Comparison of ENCODE assay signal across 21 mouse cellular contexts in the genomic region with DNA sequence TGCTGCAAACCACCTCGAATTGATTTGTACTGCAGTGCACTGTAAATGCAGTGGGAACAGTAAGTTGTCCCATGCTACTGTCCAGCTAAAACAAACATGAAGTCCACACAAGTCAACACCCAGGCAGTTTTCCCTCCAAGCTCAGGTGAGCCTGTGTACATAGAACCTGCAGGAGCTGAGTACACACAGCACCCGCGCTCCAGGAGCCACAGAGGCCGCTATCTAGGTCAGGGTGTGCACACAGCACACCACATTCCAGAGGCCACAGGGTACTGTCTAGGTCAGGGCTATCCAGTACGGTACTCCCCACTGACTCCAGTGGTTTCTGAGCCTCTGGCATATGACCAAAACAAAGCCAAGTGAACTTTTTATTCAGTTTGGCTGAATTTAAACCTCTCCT. TPM values are rescaled to one million over a fixed set of nuclear protein-coding genes. Genes with fewer than 3 reads are reported as not detected.
A peak's percentile ranks its signal among the peaks of the same experiment; 100 is the strongest.
DNase-seq lines count a peak whose midpoint lies in the region; ATAC-seq and TF ChIP-seq lines count a peak whose summit lies in the region.
"Had no signal": no experiment of that assay in that cellular context is flagged by ENCODE, and none has a peak within 500 bp of the region (broad histone marks: within the 10 kb centered on the region; RNA-seq: fewer than 3 reads in every experiment).

No protein-coding gene starts in this region.

- H3K36me3 ChIP-seq in lung, postnatal 0 days (ENCODE audit: insufficient read depth, low read length): peaks cover 8% of the 10 kb centered on the region; the same call in 1 of the 2 replicates
- peaks cover 34% of the 10 kb centered on the region for H3K36me3 ChIP-seq in liver, embryonic 15.5 days (replicated peaks)

- H3K27ac ChIP-seq in lung, postnatal 0 days (ENCODE audit: low read length): no peak overlapping the region
- H3K27ac ChIP-seq in liver, embryonic 15.5 days (replicated peaks): peak overlapping the region; percentile 82
- H3K27ac ChIP-seq in left cerebral cortex, adult 2 months: no peak overlapping the region
- H3K27ac ChIP-seq: hindbrain, embryonic 13.5 days; limb, embryonic 12.5 days; midbrain, embryonic 13.5 days had no signal

- TF ChIP-seq EP300 in lung, postnatal 0 days (IDR thresholded peaks at IDR 0.05): no peak

- no peak overlapping the region for H3K9ac ChIP-seq in lung, postnatal 0 days (replicated peaks; ENCODE audit: low read depth)
- H3K9ac ChIP-seq in liver, embryonic 15.5 days: no peak overlapping the region
- H3K9ac ChIP-seq: hindbrain, embryonic 13.5 days; limb, embryonic 12.5 days; midbrain, embryonic 13.5 days had no signal

- intact Hi-C loops in left cerebral cortex, adult 2 months (cut with DNase I): no loop called here

- H3K4me3 ChIP-seq in lung, postnatal 0 days (ENCODE audit: low read depth, low read length): no peak overlapping the region
- no peak overlapping the region for H3K4me3 ChIP-seq in liver, embryonic 15.5 days (replicated peaks)
- no peak overlapping the region for H3K4me3 ChIP-seq in left cerebral cortex, adult 2 months
- H3K4me3 ChIP-seq: hindbrain, embryonic 13.5 days; limb, embryonic 12.5 days; midbrain, embryonic 13.5 days; myocyte had no signal

- ATAC-seq in lung, postnatal 0 days: peak; percentile 39; the same call in 1 of the 2 replicates
- peak; percentile 89 for ATAC-seq in liver, embryonic 15.5 days (ENCODE audit: insufficient read depth)
- ATAC-seq: forebrain, embryonic 14.5 days; midbrain, embryonic 13.5 days had no signal

- no peak for TF ChIP-seq CTCF in lung, postnatal 0 days (IDR thresholded peaks at IDR 0.05)
- TF ChIP-seq CTCF in left cerebral cortex, adult 2 months (IDR thresholded peaks at IDR 0.05): no peak

- WGBS in lung, postnatal 0 days: 58% methylated on average over 5 of the region's 5 CpGs
- WGBS in liver, embryonic 15.5 days (ENCODE audit: insufficient replicate concordance): 68% methylated on average over 5 of the region's 5 CpGs

- no peaks in the 10 kb centered on the region for H3K27me3 ChIP-seq in lung, postnatal 0 days (replicated peaks; ENCODE audit: insufficient read depth, low read length)
- no peaks in the 10 kb centered on the region for H3K27me3 ChIP-seq in liver, embryonic 15.5 days
- H3K27me3 ChIP-seq: hindbrain, embryonic 13.5 days; limb, embryonic 12.5 days; midbrain, embryonic 13.5 days had no signal

- no peaks in the 10 kb centered on the region for H3K9me3 ChIP-seq in lung, postnatal 0 days (ENCODE audit: low read length)
- H3K9me3 ChIP-seq in liver, embryonic 15.5 days (replicated peaks): no peaks in the 10 kb centered on the region
- H3K9me3 ChIP-seq: hindbrain, embryonic 13.5 days; limb, embryonic 12.5 days; midbrain, embryonic 13.5 days had no signal

- peak; percentile 78 for DNase-seq in adrenal gland, adult 2 months
- no peak for DNase-seq in adrenal gland, postnatal 4 days (ENCODE audit: low spot score in 2 of 2)
- no peak for DNase-seq in lung, postnatal 0 days (ENCODE audit: low spot score)
- no peak for DNase-seq in lung, postnatal 36 days
- no peak for DNase-seq in kidney, adult 18-20 months
- DNase-seq in left cerebral cortex, adult 2 months (ENCODE audit: extremely low spot score in 1 of 2, low spot score in 2 of 2): no peak
- DNase-seq in kidney, adult 9 months: no peak
- DNase-seq: cerebellum, adult 9-11 months; embryo, embryonic 11 days; gastrocnemius, postnatal 25 days; heart, postnatal 14 days; kidney, adult 11 months; kidney, postnatal 14 days had no signal

- H3K4me2 ChIP-seq in lung, postnatal 0 days (replicated peaks; ENCODE audit: low read depth, low read length): no peak overlapping the region
- H3K4me2 ChIP-seq in liver, embryonic 15.5 days: no peak overlapping the region
- H3K4me2 ChIP-seq: heart, embryonic 11.5 days; hindbrain, embryonic 13.5 days; limb, embryonic 12.5 days; midbrain, embryonic 13.5 days had no signal

- peaks cover 8% of the 10 kb centered on the region; the same call in 1 of the 2 replicates for H3K4me1 ChIP-seq in lung, postnatal 0 days (ENCODE audit: insufficient read depth, low read depth, low read length)
- H3K4me1 ChIP-seq in liver, embryonic 15.5 days (replicated peaks): peaks cover 58% of the 10 kb centered on the region
- H3K4me1 ChIP-seq: limb, embryonic 12.5 days; midbrain, embryonic 13.5 days had no signal

RNA-seq across cellular contexts. Expression of gene Tfip11, which starts 23.8 kb away (rescaled TPM):
- 10 to 100 TPM; 30.3 to 38.7 TPM for total RNA-seq in adrenal gland, adult 2 months (2021)
- 36.6 and 38.1 TPM in 2 replicates for polyA plus RNA-seq in adrenal gland, adult 2 months (2012; rRNA removed)
- total RNA-seq in adrenal gland, postnatal 4 days (2021): 10 to 100 TPM; 35.9 to 43.0 TPM
- polyA plus RNA-seq in lung, postnatal 0 days (2015; fragmentation: Nextera tagmentation; extraction: Ambion mirVana): 16.0 and 16.7 TPM in 2 replicates
- 12.0 and 13.1 TPM in 2 replicates for polyA plus RNA-seq in liver, embryonic 15.5 days (2015; fragmentation: Nextera tagmentation; extraction: Ambion mirVana)
- total RNA-seq in left cerebral cortex, adult 2 months (2021): 10 to 100 TPM; 43.0 to 45.0 TPM

RNA-seq across cellular contexts. Expression of gene Tpst2, which starts 25.8 kb away (rescaled TPM):
- 100 to 1,000 TPM; 154 to 322 TPM for total RNA-seq in adrenal gland, adult 2 months (2021)
- polyA plus RNA-seq in adrenal gland, adult 2 months (2012; rRNA removed): 222 and 270 TPM in 2 replicates
- total RNA-seq in adrenal gland, postnatal 4 days (2021): 100 to 1,000 TPM; 135 to 140 TPM
- 96.8 and 106 TPM in 2 replicates for polyA plus RNA-seq in lung, postnatal 0 days (2015; fragmentation: Nextera tagmentation; extraction: Ambion mirVana)
- 34.5 and 43.8 TPM in 2 replicates for polyA plus RNA-seq in liver, embryonic 15.5 days (2015; fragmentation: Nextera tagmentation; extraction: Ambion mirVana)
- total RNA-seq in left cerebral cortex, adult 2 months (2021): 10 to 100 TPM; 37.5 to 41.9 TPM

RNA-seq across cellular contexts. Expression of gene Srrd, which starts 40.5 kb away (rescaled TPM):
- 10 to 100 TPM; 20.1 to 68.5 TPM for total RNA-seq in adrenal gland, adult 2 months (2021)
- 43.2 and 47.4 TPM in 2 replicates for polyA plus RNA-seq in adrenal gland, adult 2 months (2012; rRNA removed)
- 10 to 100 TPM; 21.4 to 28.4 TPM for total RNA-seq in adrenal gland, postnatal 4 days (2021)
- polyA plus RNA-seq in lung, postnatal 0 days (2015; fragmentation: Nextera tagmentation; extraction: Ambion mirVana): 21.3 and 21.9 TPM in 2 replicates
- 13.8 and 16.4 TPM in 2 replicates for polyA plus RNA-seq in liver, embryonic 15.5 days (2015; fragmentation: Nextera tagmentation; extraction: Ambion mirVana)
- total RNA-seq in left cerebral cortex, adult 2 months (2021): 10 to 100 TPM; 23.1 to 29.9 TPM

RNA-seq across cellular contexts. Expression of gene Hps4, which starts 40.6 kb away (rescaled TPM):
- total RNA-seq in adrenal gland, adult 2 months (2021): 10 to 100 TPM; 19.9 to 61.1 TPM
- 62.7 and 64.6 TPM in 2 replicates for polyA plus RNA-seq in adrenal gland, adult 2 months (2012; rRNA removed)
- 10 to 100 TPM; 32.8 to 37.2 TPM for total RNA-seq in adrenal gland, postnatal 4 days (2021)
- 19.7 and 22.1 TPM in 2 replicates for polyA plus RNA-seq in lung, postnatal 0 days (2015; fragmentation: Nextera tagmentation; extraction: Ambion mirVana)
- 10.9 and 13.7 TPM in 2 replicates for polyA plus RNA-seq in liver, embryonic 15.5 days (2015; fragmentation: Nextera tagmentation; extraction: Ambion mirVana)
- total RNA-seq in left cerebral cortex, adult 2 months (2021): 10 to 100 TPM; 26.9 to 38.3 TPM

RNA-seq across cellular contexts. Expression of gene Crybb1, which starts 46.7 kb away (rescaled TPM):
- total RNA-seq in adrenal gland, adult 2 months (2021): 1 to 10 TPM; 2.9 to 3.2 TPM
- polyA plus RNA-seq in adrenal gland, adult 2 months (2012; rRNA removed): 5.3 and 6.7 TPM in 2 replicates
- total RNA-seq in adrenal gland, postnatal 4 days (2021): 1 to 10 TPM; 2.0 to 3.0 TPM
- 1.4 and 1.7 TPM in 2 replicates for polyA plus RNA-seq in lung, postnatal 0 days (2015; fragmentation: Nextera tagmentation; extraction: Ambion mirVana)
- polyA plus RNA-seq in liver, embryonic 15.5 days (2015; fragmentation: Nextera tagmentation; extraction: Ambion mirVana): 0.25 and 0.40 TPM in 2 replicates
- 1 to 10 TPM; 6.9 to 7.4 TPM for total RNA-seq in left cerebral cortex, adult 2 months (2021)
- total RNA-seq: neutrophil, adult 5-6 weeks had no signal
- polyA plus RNA-seq: heart, embryonic 11.5 days had no signal
